Mouse (Mus musculus) intestine, embryonic 14.5 days (tissue): Measurements from ENCODE around the gene 1110008P14Rik. TPM values are rescaled to one million over a fixed set of nuclear protein-coding genes. Genes with fewer than 3 reads are reported as not detected.

Experiments
- ATAC-seq: fragments of 200-750 bp; cut with Nextera tagmentation; replicated peaks from 2 replicates; pipeline ENCODE4 v1.8.0; 2017; ENCODE audit warnings: low read depth, moderate number of reproducible peaks, moderate TSS enrichment, moderate library complexity; ENCODE audit not compliant: low FRiP score, low TSS enrichment
- DNase-seq: peaks from one replicate; pipeline ENCODE4 v3.0.0-alpha.2; 2018; ENCODE audit warnings: low spot score
- H3K27ac ChIP-seq: fragments of 300-500 bp; sonication (generic); 2 replicates; pipeline ENCODE4 v1.5.1; 2014; ENCODE audit warnings: low read depth, mild to moderate bottlenecking, control low read depth
- H3K27me3 ChIP-seq: fragments of 300-500 bp; sonication (generic); replicated peaks from 2 replicates; pipeline ENCODE4 v1.6.1; 2014; ENCODE audit warnings: low read length, control low read depth; ENCODE audit not compliant: control insufficient read depth, insufficient read depth
- H3K36me3 ChIP-seq: fragments of 300-500 bp; sonication (generic); 2 replicates; pipeline ENCODE4 v1.6.1; 2014; ENCODE audit warnings: low read length, control low read depth; ENCODE audit not compliant: control insufficient read depth, insufficient read depth
- H3K4me1 ChIP-seq: fragments of 300-500 bp; sonication (generic); replicated peaks from 2 replicates; pipeline ENCODE4 v1.6.1; 2014; ENCODE audit warnings: low read length, control low read depth, mixed read lengths; ENCODE audit not compliant: control insufficient read depth, insufficient read depth
- H3K4me2 ChIP-seq: fragments of 300-500 bp; sonication (generic); 2 replicates; pipeline ENCODE4 v1.6.1; 2014; ENCODE audit warnings: low read length
- H3K4me3 ChIP-seq: fragments of 300-500 bp; sonication (generic); 2 replicates; pipeline ENCODE4 v1.5.1; 2014; ENCODE audit warnings: low read depth, low read length, control low read depth, mixed read lengths
- H3K9ac ChIP-seq: fragments of 300-500 bp; sonication (generic); 2 replicates; pipeline ENCODE4 v1.6.1; 2014; ENCODE audit warnings: mild to moderate bottlenecking, low read length
- H3K9me3 ChIP-seq: fragments of 300-500 bp; sonication (generic); 2 replicates; pipeline ENCODE4 v1.6.1; 2016; ENCODE audit warnings: low read length, control low read depth; ENCODE audit not compliant: control insufficient read depth
- WGBS: fragments of 180-500 bp; shearing (Covaris S2); extraction: QIAGEN DNeasy Blood & Tissue Kit; methylation state at CpG from one replicate; pipeline ENCODE4 v1.1.7; 2014; 5-methylcytosine and 5-hydroxymethylcytosine counted together
- polyA plus RNA-seq: library from polyadenylated mRNA; unstranded; fragments of >200 nt; fragmentation: Nextera tagmentation; extraction: Ambion mirVana; gene quantifications from 2 replicates; pipeline ENCODE4 v1.2.1, GENCODE M21; 2014

Gene 1110008P14Rik
- polyA plus RNA-seq, 1 experiment from 2014 or later, result 35.7 TPM

DNA sequence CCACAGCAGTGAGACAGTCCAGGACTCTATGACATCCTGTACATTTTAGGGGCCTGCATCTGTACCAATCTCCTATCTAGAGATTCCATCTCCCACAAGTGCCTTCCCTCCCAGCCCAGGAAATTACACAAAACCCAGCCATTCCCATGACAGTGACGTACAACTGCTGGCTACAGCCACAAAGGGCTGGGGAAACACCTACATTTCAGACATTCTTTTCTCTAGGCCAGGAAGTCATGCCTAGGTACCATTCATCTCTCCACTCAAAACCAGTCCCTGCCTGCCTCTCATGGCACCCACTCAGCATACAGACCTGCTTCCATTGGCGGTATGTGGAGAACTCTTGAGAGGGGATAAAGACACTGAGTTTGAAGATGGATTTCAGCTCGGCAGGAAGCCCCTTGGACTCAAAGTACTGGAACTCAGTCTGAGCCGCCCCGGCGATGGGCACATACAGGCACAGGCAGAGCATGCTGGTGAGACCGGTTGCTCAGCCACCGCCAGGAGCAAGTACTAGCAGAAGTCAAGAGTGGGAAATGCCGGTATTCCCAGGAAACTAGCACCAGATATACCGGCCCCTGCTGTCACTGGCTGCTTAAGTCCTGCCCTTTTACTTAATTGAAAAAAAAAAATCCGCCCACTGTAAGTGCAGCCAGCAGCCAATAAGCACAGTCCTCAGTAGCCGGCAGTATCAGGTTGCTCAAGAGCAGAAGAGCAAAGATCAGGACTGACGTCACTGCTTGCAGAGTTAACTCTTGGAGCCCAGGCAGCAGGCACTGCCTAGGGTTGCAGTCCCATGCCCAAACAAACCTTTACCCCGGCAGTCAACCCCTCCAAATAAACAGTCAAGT lies 42.0 kb upstream of the 1110008P14Rik start:
- ATAC-seq (peak; percentile 86), DNase-seq (peak; percentile 82)
- Histone ChIP-seq H3K4me3 (peak overlapping the region; percentile 28), H3K9ac (peak overlapping the region; percentile 14; the same call in 1 of the 2 replicates), H3K4me1 (peaks cover 38% of the 10 kb centered on the region), H3K27ac (peak overlapping the region; percentile 86), H3K4me2 (peak overlapping the region; percentile 69), H3K36me3 (peaks cover 27% of the 10 kb centered on the region), H3K27me3 (no peaks in the 10 kb centered on the region), H3K9me3 (no peaks in the 10 kb centered on the region)
- WGBS, result 1% methylated on average over 14 of the region's 14 CpGs

DNA sequence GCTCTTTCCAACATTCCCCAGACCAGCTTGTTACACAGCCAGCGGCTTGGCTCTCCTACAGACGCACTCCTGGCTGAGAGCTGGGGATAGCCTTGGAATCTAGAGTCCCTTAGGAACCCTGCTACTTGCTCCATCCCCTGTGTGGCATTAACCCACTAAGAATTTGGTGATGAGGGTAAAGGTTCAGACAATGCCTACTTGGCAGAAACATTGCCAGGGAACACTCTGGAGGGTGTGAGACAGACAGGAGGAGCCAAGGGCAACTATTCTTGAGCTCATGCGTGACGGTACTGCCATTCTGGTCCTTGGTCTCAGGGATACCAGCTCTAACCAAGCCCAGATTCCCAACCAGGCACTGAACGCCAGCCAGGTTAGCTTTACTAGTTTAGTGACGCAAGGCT lies 40.1 kb upstream of the 1110008P14Rik start:
- DNase-seq (no peak), ATAC-seq (no peak)
- H3K27me3 ChIP-seq, result no peaks in the 10 kb centered on the region
- no peak overlapping the region for H3K4me3 ChIP-seq
- no peak overlapping the region for H3K4me2 ChIP-seq
- peaks cover 46% of the 10 kb centered on the region for H3K36me3 ChIP-seq
- H3K9ac ChIP-seq, result no peak overlapping the region
- H3K4me1 ChIP-seq, result peaks cover 31% of the 10 kb centered on the region
- no peak overlapping the region for H3K27ac ChIP-seq
- no peaks in the 10 kb centered on the region for H3K9me3 ChIP-seq
- WGBS, result 95% methylated on average over 6 of the region's 6 CpGs

DNA sequence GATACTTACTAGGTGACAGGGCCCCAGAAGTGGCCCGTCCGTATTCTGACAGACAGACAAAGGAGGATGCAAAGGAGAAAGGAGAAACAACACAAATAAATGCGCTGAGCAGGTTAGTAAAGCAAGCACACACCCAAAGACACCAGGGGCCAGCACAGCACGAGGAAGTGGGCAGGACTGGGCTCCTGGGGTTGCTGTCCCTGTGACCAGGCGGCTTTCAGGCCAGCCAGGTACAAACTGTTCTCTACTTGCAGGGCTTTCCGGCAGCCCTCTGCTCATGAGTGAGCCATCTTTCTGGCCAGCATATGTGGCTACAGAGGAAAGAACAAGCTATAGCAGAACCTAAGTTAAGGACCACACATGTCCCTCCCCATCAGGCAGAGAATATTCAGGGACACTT lies 38.9 kb upstream of the 1110008P14Rik start:
- ATAC-seq (no peak), DNase-seq (no peak)
- H3K4me2 ChIP-seq, result no peak overlapping the region
- peaks cover 58% of the 10 kb centered on the region for H3K36me3 ChIP-seq
- no peak overlapping the region for H3K4me3 ChIP-seq
- H3K9ac ChIP-seq, result no peak overlapping the region
- peaks cover 30% of the 10 kb centered on the region for H3K4me1 ChIP-seq
- H3K9me3 ChIP-seq, result no peaks in the 10 kb centered on the region
- WGBS, result 82% methylated on average over 6 of the region's 6 CpGs
- H3K27ac ChIP-seq, result no peak overlapping the region
- no peaks in the 10 kb centered on the region for H3K27me3 ChIP-seq

GRCm38 (mm10) chr2:32420066-32420608 lies 38.4 kb upstream of the 1110008P14Rik start:
- no peaks in the 10 kb centered on the region for H3K9me3 ChIP-seq
- peaks cover 63% of the 10 kb centered on the region for H3K36me3 ChIP-seq
- H3K4me1 ChIP-seq, result peaks cover 25% of the 10 kb centered on the region
- no peaks in the 10 kb centered on the region for H3K27me3 ChIP-seq
- H3K27ac ChIP-seq, result no peak overlapping the region
- no peak overlapping the region for H3K9ac ChIP-seq
- no peak overlapping the region for H3K4me2 ChIP-seq
- ATAC-seq (no peak), DNase-seq (no peak)
- WGBS, result 93% methylated on average over 12 of the region's 12 CpGs
- H3K4me3 ChIP-seq, result no peak overlapping the region

GRCm38 (mm10) chr2:32419359-32419758 lies 37.6 kb upstream of the 1110008P14Rik start:
- no peak overlapping the region for H3K4me2 ChIP-seq
- no peak overlapping the region for H3K9ac ChIP-seq
- ATAC-seq, result no peak
- no peak overlapping the region for H3K4me3 ChIP-seq
- WGBS, result 87% methylated on average over 3 of the region's 3 CpGs
- H3K9me3 ChIP-seq, result no peaks in the 10 kb centered on the region
- H3K4me1 ChIP-seq, result peaks cover 17% of the 10 kb centered on the region
- DNase-seq, result no peak
- H3K27me3 ChIP-seq, result no peaks in the 10 kb centered on the region
- H3K27ac ChIP-seq, result no peak overlapping the region
- H3K36me3 ChIP-seq, result peaks cover 66% of the 10 kb centered on the region

DNA sequence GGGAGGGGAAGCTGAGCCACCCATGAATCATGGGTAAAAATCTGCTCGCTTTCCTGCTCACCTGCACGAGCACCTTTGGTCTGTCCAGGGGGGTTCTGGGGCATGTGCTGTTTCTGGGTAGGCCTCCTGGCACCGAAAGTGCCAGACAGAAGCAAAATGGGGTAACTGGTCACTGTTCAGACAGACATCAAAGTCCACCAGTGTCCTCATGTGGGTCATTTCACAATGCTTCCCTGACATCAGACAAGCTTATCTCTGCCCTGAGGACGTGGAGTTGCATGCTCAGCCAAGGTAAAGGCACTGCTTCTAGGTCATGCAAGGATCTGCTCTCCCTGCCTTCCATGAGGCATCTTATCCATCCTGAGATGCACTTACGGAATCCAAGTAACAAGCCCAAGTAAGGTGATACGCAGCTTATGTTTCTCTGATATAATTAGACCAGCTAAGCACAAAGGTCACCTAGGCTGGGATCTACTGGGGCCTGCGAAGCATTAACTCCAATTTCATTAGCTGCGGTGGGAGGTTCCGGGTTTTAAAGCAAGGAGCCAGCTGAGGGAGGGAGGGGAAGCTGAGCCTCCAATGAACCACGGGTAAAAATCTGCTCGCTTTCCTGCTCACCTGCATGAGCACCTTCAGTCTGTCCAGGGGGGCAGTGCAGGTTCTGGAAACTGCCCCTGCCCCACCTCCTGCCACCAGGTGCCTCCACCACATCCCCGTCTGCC lies 36.9 kb upstream of the 1110008P14Rik start:
- H3K27ac ChIP-seq, result no peak overlapping the region
- WGBS, result 79% methylated on average over 12 of the region's 12 CpGs
- no peaks in the 10 kb centered on the region for H3K9me3 ChIP-seq
- no peak overlapping the region for H3K9ac ChIP-seq
- ATAC-seq (no peak), DNase-seq (no peak)
- H3K4me2 ChIP-seq, result no peak overlapping the region
- H3K36me3 ChIP-seq, result peaks cover 66% of the 10 kb centered on the region
- peaks cover 14% of the 10 kb centered on the region for H3K4me1 ChIP-seq
- H3K4me3 ChIP-seq, result no peak overlapping the region
- no peaks in the 10 kb centered on the region for H3K27me3 ChIP-seq

GRCm38 (mm10) chr2:32417486-32417885 lies 35.7 kb upstream of the 1110008P14Rik start:
- DNase-seq (no peak), ATAC-seq (no peak)
- no peaks in the 10 kb centered on the region for H3K27me3 ChIP-seq
- no peak overlapping the region for H3K9ac ChIP-seq
- H3K4me3 ChIP-seq, result no peak overlapping the region
- H3K27ac ChIP-seq, result no peak overlapping the region
- no peaks in the 10 kb centered on the region for H3K9me3 ChIP-seq
- H3K4me2 ChIP-seq, result no peak overlapping the region
- H3K36me3 ChIP-seq, result peaks cover 66% of the 10 kb centered on the region
- H3K4me1 ChIP-seq, result peaks cover 3% of the 10 kb centered on the region
- WGBS, result 84% methylated on average over 8 of the region's 8 CpGs

- Histone ChIP-seq H3K9me3 (no peaks in the 10 kb centered on the region), H3K4me1 (no peaks in the 10 kb centered on the region), H3K27ac (no peak overlapping the region), H3K4me2 (no peak overlapping the region), H3K9ac (no peak overlapping the region), H3K27me3 (no peaks in the 10 kb centered on the region), H3K36me3 (peaks cover 66% of the 10 kb centered on the region), H3K4me3 (no peak overlapping the region)
- no peak for DNase-seq
- 79% methylated on average over 2 of the region's 2 CpGs for WGBS
- no peak for ATAC-seq
Measured at GRCm38 (mm10) chr2:32416556-32416955, 34.8 kb upstream of the 1110008P14Rik start.
